Mouse (Mus musculus) right cerebral cortex, postnatal 14 days (tissue): Measurements from ENCODE around the gene Fgfr2.
"Not testable (repeated sequence)": the region's sequence is repeated elsewhere in the genome, so short reads cannot be mapped to it uniquely, and the experiment has no call there.

ENCODE experiments used
- DNase-seq: peaks from one replicate; pipeline ENCODE4 v3.0.0; 2022

The Fgfr2 gene

GRCm38 (mm10) chr7:131427331-131427730 lies 1695.8 kb downstream of the Fgfr2 start:
- no peak for DNase-seq

GRCm38 (mm10) chr7:131424912-131425311 lies 1698.2 kb downstream of the Fgfr2 start:
- DNase-seq: no peak

- no peak for DNase-seq
Observed at GRCm38 (mm10) chr7:131417605-131418004, 1705.5 kb downstream of the Fgfr2 start.

- DNase-seq: not testable (repeated sequence)
Observed at GRCm38 (mm10) chr7:131416742-131417141, 1706.4 kb downstream of the Fgfr2 start.

DNA sequence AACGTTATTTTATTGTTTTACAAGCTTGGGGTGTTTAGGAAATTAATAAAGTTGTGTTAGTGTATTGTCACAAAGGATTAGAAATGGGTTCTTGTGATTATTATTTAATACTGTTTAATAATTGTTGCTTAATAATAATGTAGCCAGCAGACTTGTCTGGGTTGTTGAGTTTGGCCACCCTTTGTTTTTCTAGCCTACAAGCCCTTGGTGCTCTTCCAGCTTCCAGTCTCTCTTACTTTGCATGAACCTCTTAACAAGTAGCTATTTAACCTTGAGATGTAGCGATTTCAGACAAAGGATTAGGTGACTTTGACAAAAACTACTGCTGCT lies 1711.2 kb downstream of the Fgfr2 start:
- DNase-seq: no peak

- no peak for DNase-seq
Observed at GRCm38 (mm10) chr7:131411221-131411940, 1711.8 kb downstream of the Fgfr2 start.

GRCm38 (mm10) chr7:131410416-131411058 lies 1712.6 kb downstream of the Fgfr2 start, which contains the start of the genes Ikzf5 and Acadsb:
Gene Ikzf5 (minus strand): TSS chr7:131410521.
Gene Acadsb (plus strand): TSS chr7:131410601.
- peak; percentile 98 for DNase-seq

DNA sequence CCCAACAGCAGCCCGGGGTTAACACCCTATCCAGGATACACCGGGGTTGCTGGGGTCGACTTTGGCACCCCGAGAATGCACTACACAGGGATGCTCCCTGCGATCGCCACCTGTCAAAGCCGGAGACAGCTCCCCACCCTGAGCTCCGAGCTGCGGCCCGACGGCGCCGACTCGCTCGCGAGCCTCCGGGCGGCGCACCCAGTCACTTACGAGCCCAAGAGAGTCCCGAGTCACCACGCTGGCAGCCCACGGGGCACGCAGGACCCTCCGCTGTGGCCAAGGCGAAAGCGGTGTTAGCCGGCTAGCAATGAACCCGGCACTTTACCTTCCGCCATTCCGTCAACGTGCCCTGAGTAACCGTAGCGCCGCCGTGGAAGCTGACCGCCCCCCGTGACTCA lies 1713.2 kb downstream of the Fgfr2 start:
- DNase-seq: peak; percentile 44

GRCm38 (mm10) chr7:131409321-131409987 lies 1713.7 kb downstream of the Fgfr2 start:
- no peak for DNase-seq

- DNase-seq: not testable (repeated sequence)
Observed at GRCm38 (mm10) chr7:131391761-131392160, 1731.4 kb downstream of the Fgfr2 start.

DNA sequence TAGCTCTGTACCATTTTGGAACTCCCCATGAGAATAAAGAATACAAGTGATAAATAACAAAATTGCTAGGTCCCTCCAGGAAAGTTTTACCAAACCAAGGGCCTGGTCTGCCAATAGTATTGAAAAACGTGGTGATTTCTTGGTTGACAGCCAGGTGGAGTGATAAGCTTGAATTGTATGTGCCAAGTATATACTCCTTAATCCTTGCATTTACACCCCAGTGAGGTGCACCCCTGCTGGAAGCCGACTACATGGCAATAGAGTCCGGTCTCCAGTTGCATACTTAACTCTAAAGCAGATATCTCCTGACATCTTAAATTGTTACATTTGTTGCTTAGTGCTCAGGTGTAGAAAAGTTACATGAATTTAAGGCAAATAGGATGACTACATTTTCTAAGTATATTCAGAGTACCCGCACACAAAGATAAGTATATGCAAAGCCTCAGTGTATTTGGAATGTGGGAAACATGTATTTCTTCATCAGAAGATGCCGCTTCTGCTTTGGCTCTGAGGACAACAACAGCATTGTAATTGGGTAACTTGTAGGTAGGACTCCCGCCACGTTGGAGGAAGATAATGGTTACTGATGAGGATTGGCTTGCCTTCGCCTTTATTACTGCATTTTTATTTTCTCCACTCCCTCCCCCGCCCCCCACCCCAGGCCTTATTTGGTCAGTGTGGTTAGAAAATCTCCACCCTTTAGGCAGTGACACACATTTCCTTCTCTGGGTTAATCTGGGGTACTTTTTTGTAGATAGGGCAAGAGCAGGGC lies 1751.1 kb downstream of the Fgfr2 start:
- DNase-seq: no peak

DNA sequence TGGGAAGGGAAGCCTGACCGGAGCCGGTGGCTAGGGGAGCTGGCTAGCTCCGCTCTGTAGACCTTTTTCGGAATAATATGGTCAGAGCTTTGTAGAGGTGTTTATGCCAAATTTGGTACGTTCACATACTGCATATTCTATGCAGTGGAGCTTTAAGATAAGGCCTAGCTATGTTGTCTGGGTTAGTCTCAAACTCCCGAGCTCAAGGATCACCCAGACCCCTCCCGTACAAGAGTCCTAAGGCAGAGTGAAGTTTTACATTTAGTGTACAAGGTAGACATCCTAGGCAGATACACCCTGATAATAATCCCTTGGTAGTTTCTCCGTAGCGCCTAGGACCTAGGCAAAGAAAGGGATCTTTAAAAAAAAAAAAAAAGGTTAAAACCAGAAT lies 1751.7 kb downstream of the Fgfr2 start:
- DNase-seq: no peak

DNA sequence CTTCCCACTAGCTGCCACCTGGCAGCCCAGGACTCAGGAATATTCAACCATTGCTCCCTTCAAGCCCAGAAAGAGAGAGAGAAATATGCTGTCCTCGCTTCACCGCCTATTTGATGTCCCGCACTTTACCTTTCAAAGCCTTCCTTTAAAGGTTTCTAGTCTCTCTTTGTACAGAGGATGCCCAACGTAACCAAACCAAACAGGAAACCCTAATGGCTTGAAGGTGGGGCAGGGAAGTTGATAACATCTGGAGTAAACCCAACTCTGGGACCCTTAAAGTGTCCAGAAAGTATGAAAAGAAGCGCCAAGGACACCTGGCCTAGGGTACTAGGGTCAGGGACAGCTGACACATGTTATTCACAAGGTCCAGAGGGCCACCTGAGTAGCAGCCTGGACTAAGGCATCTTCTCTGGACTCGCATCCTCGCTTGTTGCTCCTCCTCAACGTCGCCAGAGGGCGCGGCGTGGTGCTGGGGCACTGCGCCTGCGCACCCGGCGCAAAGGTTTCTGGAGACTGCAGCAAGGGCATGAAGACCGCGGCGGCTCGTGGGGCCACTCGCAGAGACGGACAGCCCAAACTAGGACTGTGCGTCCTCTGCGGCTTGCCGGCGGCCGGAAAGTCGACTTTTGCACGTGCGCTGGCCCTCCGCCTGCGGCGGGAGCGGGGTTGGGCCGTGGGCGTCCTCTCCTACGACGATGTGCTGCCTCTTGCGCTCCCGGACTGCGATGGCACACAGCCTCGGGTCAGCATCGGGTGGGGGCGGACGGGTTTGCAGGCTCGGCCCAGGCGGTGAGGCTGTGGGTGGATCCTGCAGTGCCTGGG lies 1752.3 kb downstream of the Fgfr2 start, which contains the start of gene Pstk:
Gene Pstk (plus strand): TSS at position 494 of the 822 bp plus-strand sequence.
- peak; percentile 86 for DNase-seq

- DNase-seq: no peak
Observed at GRCm38 (mm10) chr7:131364131-131364530, 1759.0 kb downstream of the Fgfr2 start.

- peak; percentile 94 for DNase-seq
Observed at GRCm38 (mm10) chr7:131362615-131363300, 1760.4 kb downstream of the Fgfr2 start, which contains the start of gene 2310057M21Rik. Gene 2310057M21Rik (minus strand): TSS chr7:131362759.

DNA sequence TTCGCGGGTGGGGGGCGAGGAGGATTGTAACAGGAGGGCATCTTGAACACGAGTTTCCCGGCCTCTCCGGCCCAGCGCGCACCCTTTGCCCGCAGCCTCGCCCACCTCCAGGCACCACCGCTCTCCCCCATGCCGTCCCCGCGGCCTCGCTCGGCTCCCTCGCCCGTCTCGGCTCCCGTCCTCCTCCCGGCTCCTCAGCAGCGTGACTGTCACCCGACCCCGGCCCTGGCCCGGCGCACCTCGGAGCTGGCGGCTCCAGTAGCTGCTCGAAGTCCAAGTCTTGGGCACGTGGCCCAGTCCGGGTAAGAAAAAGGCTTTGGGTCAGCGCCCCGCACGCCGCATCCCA lies 1760.9 kb downstream of the Fgfr2 start:
- DNase-seq: no peak

GRCm38 (mm10) chr7:131356105-131356504 lies 1767.0 kb downstream of the Fgfr2 start:
- no peak for DNase-seq

GRCm38 (mm10) chr7:131345856-131346541 lies 1777.2 kb downstream of the Fgfr2 start:
- DNase-seq: no peak

DNA sequence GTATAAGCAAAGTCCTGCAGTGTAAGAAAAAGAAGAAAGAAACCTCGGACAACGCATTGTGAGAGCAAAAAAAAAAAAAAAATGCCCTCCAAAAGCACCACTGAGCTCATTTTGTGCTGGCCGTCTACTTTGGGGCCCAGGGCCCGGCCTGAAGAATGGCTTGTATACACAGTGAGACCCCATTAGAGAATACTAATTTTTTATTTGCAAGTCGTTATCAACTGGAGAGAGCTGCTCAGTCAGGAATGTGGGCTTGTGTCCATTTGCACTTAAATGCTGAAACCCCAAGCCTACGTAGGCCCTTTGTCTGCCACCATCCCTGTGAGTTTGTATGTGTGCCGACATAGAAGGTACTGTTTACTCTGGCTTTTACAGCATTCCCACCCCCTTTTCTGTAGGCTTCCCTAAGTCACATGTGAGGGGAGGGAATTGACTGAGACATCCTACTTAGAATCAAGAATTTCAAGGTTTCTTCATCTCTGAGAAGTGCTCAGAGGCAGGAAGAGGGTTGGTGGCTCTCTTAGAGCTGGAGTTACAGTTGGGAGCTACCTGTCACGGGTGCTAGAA lies 1785.6 kb downstream of the Fgfr2 start:
- no peak for DNase-seq

- DNase-seq: no peak
Observed at GRCm38 (mm10) chr7:131333564-131333963, 1789.6 kb downstream of the Fgfr2 start, which contains the start of gene Fam24a. Gene Fam24a (plus strand): TSS chr7:131333864.
